Mouse (Mus musculus) left cerebral cortex, postnatal 4 days (tissue): ENCODE measurements around the gene Plcd1. TPM values are rescaled to one million over a fixed set of nuclear protein-coding genes. Genes with fewer than 3 reads are reported as not detected.

Source experiments
- DNase-seq: peaks from one replicate; pipeline ENCODE4 v3.0.0-alpha.2; 2022
- intact Hi-C: fragments of 180-260 bp; cut with DNase I; formaldehyde crosslinking; loops from one replicate; pipeline ENCODE4 v1.15.1; 2025
- total RNA-seq, 2 experiments: library from RNA; stranded (reverse); gene quantifications; 2 replicates each; pipeline ENCODE4 v1.2.3; 2021

Plcd1 gene
- total RNA-seq = 10 to 100 TPM; 16.3 to 17.3 TPM

DNA sequence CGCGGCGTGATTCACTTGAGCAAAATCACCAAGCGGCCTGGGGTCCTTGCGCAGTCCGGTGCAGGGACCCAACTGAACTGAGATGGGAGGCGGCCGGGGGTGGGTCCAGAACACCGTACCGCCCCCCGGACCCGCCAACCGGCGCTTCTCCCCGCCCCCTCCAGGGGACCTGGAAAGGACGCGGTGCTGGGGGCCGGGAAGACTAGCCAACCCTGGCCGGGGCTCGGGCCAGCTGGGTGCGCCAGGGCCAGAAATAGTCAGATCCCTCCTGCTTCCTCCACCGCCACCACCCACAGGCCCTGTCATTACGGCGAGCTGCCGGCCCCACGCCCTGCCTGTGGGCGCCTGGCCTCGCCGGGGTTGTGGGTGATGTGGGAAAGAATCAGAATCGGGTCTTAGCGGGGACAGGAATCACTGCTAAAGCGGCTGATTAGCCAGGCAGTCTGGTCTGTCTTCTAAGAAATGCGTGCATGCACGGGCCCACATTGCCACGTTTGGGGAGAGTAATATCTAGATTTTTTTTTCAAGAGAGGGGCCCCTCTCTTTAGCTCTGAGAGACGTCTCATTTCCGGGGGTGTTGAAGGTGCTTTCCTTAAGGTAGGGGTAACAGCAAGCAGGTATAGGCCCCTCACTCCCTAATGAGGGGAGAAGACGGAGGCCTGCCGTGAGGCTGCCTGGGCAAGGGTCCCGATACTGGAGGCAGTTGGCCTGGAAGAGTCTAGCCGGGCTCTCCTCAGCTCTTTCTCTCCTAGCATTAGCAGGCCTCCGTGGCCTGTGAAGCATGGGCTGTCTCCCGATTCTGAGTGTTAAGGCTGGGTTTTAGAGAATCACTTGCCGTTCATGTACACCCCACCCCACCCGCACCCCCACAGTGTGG lies at the start of gene Plcd1:
Gene Plcd1, minus strand, starts transcription at position 84 of the 877 bp plus-strand sequence.
- intact Hi-C loops = no loop called here
- peak; percentile 90 for DNase-seq

DNA sequence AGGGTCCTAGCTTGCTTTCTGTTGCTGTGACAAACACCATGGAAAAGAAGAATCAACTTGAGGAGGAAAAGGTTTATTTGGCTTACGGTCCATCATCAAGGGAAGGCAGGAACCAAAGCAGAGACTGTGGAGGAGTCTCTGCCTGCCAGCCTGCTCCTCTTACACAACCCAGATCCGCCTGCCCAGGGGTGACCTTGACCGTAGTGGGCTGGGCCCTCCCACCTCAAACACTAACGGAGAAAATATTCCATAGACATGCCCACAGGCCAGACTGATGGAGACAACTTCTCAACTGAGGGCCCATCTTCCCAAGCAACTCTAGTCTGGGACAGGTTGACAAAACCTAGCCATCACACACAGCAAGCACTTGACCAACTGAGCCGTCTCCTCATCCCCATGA lies 48.8 kb upstream of the Plcd1 start:
- intact Hi-C loops = no loop called here
- no peak for DNase-seq

- intact Hi-C loops = no loop called here
- peak; percentile 62 for DNase-seq
Observed at GRCm38 (mm10) chr9:119138836-119139235, 45.5 kb upstream of the Plcd1 start.

DNA sequence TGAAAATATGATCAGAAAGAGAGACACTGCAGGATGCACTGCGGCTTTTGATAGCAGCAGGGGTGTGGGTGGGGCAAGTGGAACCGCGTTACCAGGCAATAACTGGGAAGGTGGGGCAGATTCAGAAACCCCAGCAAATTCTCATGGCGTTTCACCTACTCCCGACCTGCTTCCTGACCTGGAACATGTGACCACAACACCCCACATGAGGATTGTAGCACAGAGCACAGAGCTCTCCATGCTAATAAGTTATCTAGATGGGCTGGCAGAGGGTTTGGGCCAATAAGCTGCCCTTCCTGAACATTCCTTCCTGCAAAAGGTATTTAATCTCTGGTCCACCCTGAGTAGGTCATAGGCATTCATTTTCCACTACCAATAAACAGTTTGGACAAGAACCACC lies 37.4 kb upstream of the Plcd1 start:
- no peak for DNase-seq
- intact Hi-C loops = no loop called here

DNA sequence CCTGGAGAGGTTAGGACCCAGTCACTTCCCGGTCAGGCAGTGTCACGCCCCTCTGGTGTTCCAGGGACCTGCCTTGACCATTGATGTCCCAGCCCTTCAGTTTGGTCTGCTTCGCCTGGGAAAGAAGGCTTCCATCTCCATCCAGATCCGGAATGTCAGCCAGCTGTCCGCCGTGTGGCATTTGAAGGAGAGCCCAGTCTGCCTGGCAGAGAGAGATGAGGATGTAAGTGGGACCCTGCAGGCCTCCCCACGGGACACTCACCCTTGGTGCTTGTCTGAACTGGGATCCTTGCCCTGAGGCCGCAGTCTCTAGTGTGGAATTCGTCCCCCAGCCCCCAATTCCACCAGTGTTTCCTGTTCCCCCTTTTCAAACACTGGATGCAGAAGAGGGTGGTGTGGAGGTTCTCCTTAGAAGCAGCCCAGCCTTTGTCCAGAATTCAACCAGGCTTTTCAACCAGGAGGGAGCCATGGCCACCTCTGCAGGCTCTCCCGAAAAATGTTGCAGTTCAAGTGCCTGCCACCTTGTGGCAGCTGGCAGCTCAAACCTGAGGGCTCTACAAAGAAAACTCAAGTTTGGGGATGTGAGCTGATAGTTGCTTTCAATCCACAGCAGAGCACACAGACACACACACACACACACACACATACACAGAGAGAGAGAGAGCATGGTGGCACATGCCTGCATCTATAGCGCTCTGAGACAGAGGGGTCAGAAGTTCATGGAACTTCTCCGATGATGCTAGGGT lies 35.3 kb upstream of the Plcd1 start:
- DNase-seq = no peak
- intact Hi-C loops = no loop called here

- intact Hi-C loops = no loop called here
Observed at GRCm38 (mm10) chr9:119122596-119123369, 29.5 kb upstream of the Plcd1 start.

GRCm38 (mm10) chr9:119120168-119120560 lies 26.9 kb upstream of the Plcd1 start:
- intact Hi-C loops = no loop called here

More at GRCm38 (mm10) chr9:119122596-119123369, 29.5 kb upstream of the Plcd1 start:
- DNase-seq = no peak

DNA sequence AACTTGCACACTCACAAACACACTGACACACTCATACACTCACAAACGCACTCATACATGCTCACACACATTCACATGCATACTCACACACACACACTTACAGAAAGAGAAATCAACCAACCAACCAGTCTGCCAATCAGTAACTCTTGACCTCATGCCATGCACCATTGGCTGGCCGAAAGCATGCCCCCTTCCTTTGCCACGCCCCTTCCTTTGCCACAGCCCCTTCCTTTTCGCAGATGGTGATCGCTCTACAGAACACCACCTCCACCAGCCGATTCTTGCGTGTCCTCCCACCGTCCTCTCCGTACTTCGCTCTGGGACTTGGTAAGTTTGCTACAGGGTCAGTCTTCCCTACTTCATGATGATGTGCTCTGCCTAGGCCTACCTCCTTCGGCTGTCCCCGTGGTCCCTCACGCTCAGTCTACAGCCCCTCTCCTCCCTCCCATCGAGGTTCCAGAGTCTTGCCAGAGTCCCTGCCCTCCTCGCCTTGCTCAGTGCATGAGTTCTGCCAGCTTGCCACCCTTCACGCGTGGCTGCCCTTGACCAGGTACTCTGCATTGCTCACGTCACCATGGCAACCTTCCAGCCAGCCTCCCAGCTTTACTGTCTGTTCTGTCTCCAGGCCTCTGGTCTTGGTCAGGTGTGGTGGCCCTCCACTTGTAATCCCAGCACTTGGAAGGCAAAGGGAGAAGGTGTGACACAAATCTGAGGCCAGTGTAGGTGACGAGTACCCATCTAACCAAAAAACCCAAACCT lies 26.3 kb upstream of the Plcd1 start:
- peak; percentile 31 for DNase-seq
- intact Hi-C loops = no loop called here

More at GRCm38 (mm10) chr9:119120168-119120560, 26.9 kb upstream of the Plcd1 start:
- no peak for DNase-seq

- intact Hi-C loops = no loop called here
- DNase-seq = no peak
Observed at GRCm38 (mm10) chr9:119114911-119115310, 21.6 kb upstream of the Plcd1 start.

- no peak for DNase-seq
- intact Hi-C loops = no loop called here
Observed at GRCm38 (mm10) chr9:119110640-119111039, 17.3 kb upstream of the Plcd1 start.

DNA sequence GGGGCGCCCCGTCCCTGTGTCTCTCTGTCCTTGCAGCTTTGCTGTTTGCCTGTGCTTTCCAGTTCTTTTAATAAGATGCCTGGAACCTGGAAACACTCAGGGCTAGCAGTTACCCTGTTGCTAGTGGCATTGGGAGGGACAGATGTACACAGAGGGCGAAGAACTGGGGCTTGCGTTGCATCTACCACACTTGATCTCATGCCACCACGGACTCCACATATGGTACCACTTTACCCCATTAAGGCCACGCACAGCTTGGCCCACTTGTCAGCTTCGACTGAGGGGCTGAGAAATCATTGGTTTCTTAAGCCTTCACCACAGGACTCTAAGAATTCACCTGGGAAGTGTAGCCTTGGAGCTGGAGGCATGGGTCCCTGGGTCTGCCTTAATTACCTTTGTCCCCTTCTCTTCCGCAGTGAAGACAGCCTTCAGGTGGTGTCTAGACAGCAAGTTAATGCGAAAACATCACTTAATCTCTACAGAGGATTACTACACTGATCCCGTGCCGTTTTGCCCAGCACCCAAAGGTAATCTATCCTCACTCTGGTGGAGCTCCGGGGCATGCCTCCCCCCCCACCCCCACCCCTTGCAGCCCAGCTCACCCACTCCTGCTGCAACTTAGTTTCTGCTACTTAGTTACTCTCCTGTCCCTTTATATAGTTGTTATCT lies 16.5 kb upstream of the Plcd1 start:
- intact Hi-C loops = no loop called here
- DNase-seq = no peak

GRCm38 (mm10) chr9:119107566-119107965 lies 14.3 kb upstream of the Plcd1 start:
- peak; percentile 29 for DNase-seq
- intact Hi-C loops = no loop called here

DNA sequence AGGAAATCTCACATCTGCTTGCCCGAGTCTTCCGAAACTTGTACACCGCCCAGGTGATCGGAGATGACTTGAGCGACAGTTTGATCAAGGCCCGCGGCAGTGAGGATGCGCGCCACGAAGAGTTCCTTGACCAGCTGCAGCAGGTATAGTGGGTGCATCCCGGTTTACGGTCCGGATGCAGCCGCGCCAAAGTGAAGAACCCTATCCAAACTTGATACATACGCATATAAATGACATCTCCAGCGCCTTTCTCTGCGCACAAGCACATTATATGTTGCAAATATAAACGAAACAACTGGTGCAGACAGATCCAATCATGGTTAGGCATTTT lies 9.4 kb upstream of the Plcd1 start:
- DNase-seq = no peak
- intact Hi-C loops = no loop called here

DNA sequence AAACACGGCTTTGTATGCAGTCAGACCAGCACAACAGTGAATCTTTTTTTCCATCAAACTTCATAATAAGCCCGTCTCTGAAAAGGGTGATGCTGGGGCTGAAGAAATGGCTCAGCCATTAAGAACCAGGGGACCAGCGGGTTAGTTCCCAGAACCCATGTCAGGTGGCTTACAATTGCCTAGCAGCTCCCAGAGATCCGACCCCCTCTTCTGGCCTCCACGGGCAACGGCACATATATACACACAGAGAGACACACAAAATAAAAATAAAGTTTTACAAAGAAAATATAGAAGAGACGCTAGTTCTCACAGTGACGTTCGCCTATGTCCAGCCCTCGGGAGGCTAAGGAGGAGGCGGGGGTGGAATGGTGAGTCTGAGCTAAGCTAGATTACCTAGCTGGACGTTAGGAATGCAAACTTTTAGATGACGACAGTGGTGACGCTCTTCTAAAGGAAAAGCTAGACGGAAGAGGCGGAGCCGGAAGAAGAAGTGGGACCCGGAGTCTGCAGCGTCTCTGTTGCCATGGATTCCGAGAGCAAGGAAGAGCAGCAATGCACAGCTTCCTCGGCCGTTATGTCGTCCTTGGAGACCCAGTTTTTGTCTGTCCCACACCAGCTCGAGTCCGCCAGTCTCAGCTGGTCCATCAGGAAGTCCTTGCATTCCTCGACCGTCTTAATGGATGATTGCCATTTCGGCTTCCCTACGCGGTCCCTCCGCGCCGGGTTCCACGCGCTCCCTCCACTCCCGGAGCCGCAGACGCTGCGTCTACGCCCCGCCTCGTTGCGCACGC lies 8.9 kb upstream of the Plcd1 start, which contains the start of gene Dlec1:
Gene Dlec1, plus strand, starts transcription at position 487 of the 791 bp plus-strand sequence.
- intact Hi-C loops = no loop called here
- DNase-seq = peak; percentile 51

- peak; percentile 59 for DNase-seq
- intact Hi-C loops = no loop called here
Observed at GRCm38 (mm10) chr9:119100177-119100898, 7.0 kb upstream of the Plcd1 start.

DNA sequence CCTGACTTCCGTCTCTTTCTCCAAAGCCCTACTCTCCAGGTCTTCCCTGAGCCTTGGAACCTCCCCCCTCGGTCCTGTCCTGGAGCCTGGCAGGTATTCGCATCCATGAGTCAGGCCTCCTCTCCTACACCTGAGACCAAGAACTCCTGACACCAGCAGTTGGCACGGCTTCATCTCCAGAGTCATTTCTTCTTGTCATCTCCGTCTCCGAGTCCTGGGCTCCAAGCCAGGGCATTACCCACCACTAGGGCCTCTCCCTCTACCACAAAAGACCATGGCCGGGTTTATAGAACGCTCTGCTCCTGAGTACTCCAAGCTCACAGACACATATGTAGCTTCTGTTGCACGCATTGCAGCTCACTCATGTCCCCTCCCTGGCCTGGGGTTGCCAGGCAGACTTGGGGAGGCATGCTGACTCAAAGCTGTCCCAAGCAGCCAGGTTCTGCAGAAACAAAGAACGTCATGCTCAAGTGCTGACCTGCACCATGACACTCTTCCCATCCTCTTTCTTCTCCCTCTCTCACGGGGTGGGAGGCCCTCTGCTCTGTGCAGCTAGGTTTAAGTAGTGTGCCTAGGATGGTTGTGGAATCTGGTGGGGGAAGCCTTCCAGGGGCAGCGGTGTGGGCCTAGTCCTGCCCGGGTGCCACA lies 1.3 kb upstream of the Plcd1 start:
- intact Hi-C loops = no loop called here
- DNase-seq = peak; percentile 66

- peak; percentile 31 for DNase-seq
Observed at GRCm38 (mm10) chr9:119092473-119093418, 556 bp downstream of the Plcd1 start.

More at GRCm38 (mm10) chr9:119092473-119093418, 556 bp downstream of the Plcd1 start:
- intact Hi-C loops = no loop called here
